Mouse (Mus musculus) midbrain, embryonic 12.5 days (tissue): ENCODE results near the gene Slit2. TPM values are rescaled to one million over a fixed set of nuclear protein-coding genes. Genes with fewer than 3 reads are reported as not detected.

Experiments used
- ATAC-seq: fragments of 200-750 bp; cut with Nextera tagmentation; 2 replicates; pipeline ENCODE4 v1.8.0; 2017; ENCODE audit warnings: low read depth, moderate TSS enrichment, moderate library complexity; ENCODE audit not compliant: low FRiP score
- H3K27ac ChIP-seq: fragments of 300-500 bp; sonication (generic); replicated peaks from 2 replicates; pipeline ENCODE4 v1.5.1; 2016; ENCODE audit warnings: mild to moderate bottlenecking
- H3K27me3 ChIP-seq: fragments of 300-500 bp; sonication (generic); 2 replicates; pipeline ENCODE4 v1.6.1; 2016; ENCODE audit warnings: mild to moderate bottlenecking
- H3K36me3 ChIP-seq: fragments of 300-500 bp; sonication (generic); 2 replicates; pipeline ENCODE4 v1.6.1; 2016
- H3K4me1 ChIP-seq: fragments of 300-500 bp; sonication (generic); 2 replicates; pipeline ENCODE4 v1.6.1; 2016
- H3K4me2 ChIP-seq: fragments of 300-500 bp; sonication (generic); replicated peaks from 2 replicates; pipeline ENCODE4 v1.6.1; 2016; ENCODE audit warnings: mild to moderate bottlenecking, moderate library complexity
- H3K4me3 ChIP-seq: fragments of 300-500 bp; sonication (generic); 2 replicates; pipeline ENCODE4 v1.5.1; 2016; ENCODE audit warnings: mild to moderate bottlenecking
- H3K9ac ChIP-seq: fragments of 300-500 bp; sonication (generic); replicated peaks from 2 replicates; pipeline ENCODE4 v1.6.1; 2016; ENCODE audit warnings: mild to moderate bottlenecking, moderate library complexity
- H3K9me3 ChIP-seq: fragments of 300-500 bp; sonication (generic); 2 replicates; pipeline ENCODE4 v1.6.1; 2016; ENCODE audit warnings: mild to moderate bottlenecking
- WGBS: fragments of 180-500 bp; shearing (Covaris S2); methylation state at CpG from one replicate; pipeline ENCODE4 v1.1.7; 2016; 5-methylcytosine and 5-hydroxymethylcytosine counted together
- polyA plus RNA-seq: library from polyadenylated mRNA; unstranded; fragments of >200 nt; fragmentation: Nextera tagmentation; extraction: Ambion mirVana; gene quantifications from 2 replicates; pipeline ENCODE4 v1.2.1, GENCODE M21; 2016

The Slit2 gene
- polyA plus RNA-seq, 1 experiment from 2014 or later = 56.9 TPM

- Histone ChIP-seq H3K27me3 (no peaks in the 10 kb centered on the region), H3K27ac (no peak overlapping the region), H3K36me3 (no peaks in the 10 kb centered on the region), H3K4me1 (peaks cover 7% of the 10 kb centered on the region; the same call in 1 of the 2 replicates), H3K4me2 (no peak overlapping the region), H3K4me3 (no peak overlapping the region), H3K9me3 (no peaks in the 10 kb centered on the region), H3K9ac (no peak overlapping the region)
- WGBS = 9% methylated on average over 2 of the region's 2 CpGs
- no peak for ATAC-seq
Measured at GRCm38 (mm10) chr5:48060715-48061114, 77.8 kb downstream of the Slit2 start.

- 20% methylated on average over 1 of the region's 1 CpGs for WGBS
- H3K36me3 ChIP-seq = no peaks in the 10 kb centered on the region
Measured at GRCm38 (mm10) chr5:48078730-48079129, 95.8 kb downstream of the Slit2 start.

GRCm38 (mm10) chr5:48081223-48081881 is 98.4 kb downstream of the Slit2 start:
- no peak overlapping the region for H3K4me3 ChIP-seq
- ATAC-seq = peak; percentile 93
- no peak overlapping the region for H3K9ac ChIP-seq
- H3K4me2 ChIP-seq = no peak overlapping the region
- no peaks in the 10 kb centered on the region for H3K9me3 ChIP-seq
- no peaks in the 10 kb centered on the region for H3K36me3 ChIP-seq
- 32% methylated on average over 8 of the region's 8 CpGs for WGBS
- H3K27ac ChIP-seq = 0 out of 2 replicates have a peak overlapping the region, but pooled peaks have one; percentile 42
- no peaks in the 10 kb centered on the region for H3K27me3 ChIP-seq
- H3K4me1 ChIP-seq = 0 out of 2 replicates have a peak, but pooled peaks cover 5% of the 10 kb centered on the region

More at GRCm38 (mm10) chr5:48078730-48079129, 95.8 kb downstream of the Slit2 start:
- Histone ChIP-seq H3K4me3 (no peak overlapping the region), H3K27me3 (no peaks in the 10 kb centered on the region), H3K4me2 (no peak overlapping the region), H3K9me3 (no peaks in the 10 kb centered on the region), H3K9ac (no peak overlapping the region), H3K4me1 (0 out of 2 replicates have a peak, but pooled peaks cover 5% of the 10 kb centered on the region), H3K27ac (no peak overlapping the region)
- ATAC-seq = no peak

GRCm38 (mm10) chr5:48113400-48113799 is 130.5 kb downstream of the Slit2 start:
- Histone ChIP-seq H3K9me3 (no peaks in the 10 kb centered on the region), H3K4me2 (no peak overlapping the region), H3K4me1 (0 out of 2 replicates have a peak, but pooled peaks cover 7% of the 10 kb centered on the region), H3K36me3 (no peaks in the 10 kb centered on the region), H3K27ac (no peak overlapping the region), H3K27me3 (no peaks in the 10 kb centered on the region), H3K4me3 (no peak overlapping the region), H3K9ac (no peak overlapping the region)
- 9% methylated on average over 1 of the region's 1 CpGs for WGBS
- ATAC-seq = no peak

- 0 out of 2 replicates have a peak, but pooled peaks cover 7% of the 10 kb centered on the region for H3K4me1 ChIP-seq
- H3K4me2 ChIP-seq = no peak overlapping the region
- WGBS = 52% methylated on average over 4 of the region's 4 CpGs
- no peaks in the 10 kb centered on the region for H3K27me3 ChIP-seq
- H3K27ac ChIP-seq = no peak overlapping the region
- H3K9ac ChIP-seq = no peak overlapping the region
- no peak for ATAC-seq
- no peaks in the 10 kb centered on the region for H3K36me3 ChIP-seq
- H3K9me3 ChIP-seq = no peaks in the 10 kb centered on the region
- H3K4me3 ChIP-seq = no peak overlapping the region
Measured at GRCm38 (mm10) chr5:48114969-48115537, 132.1 kb downstream of the Slit2 start.

GRCm38 (mm10) chr5:48122651-48123050 is 139.7 kb downstream of the Slit2 start:
- H3K9me3 ChIP-seq = no peaks in the 10 kb centered on the region
- no peak for ATAC-seq
- no peaks in the 10 kb centered on the region for H3K27me3 ChIP-seq
- H3K9ac ChIP-seq = no peak overlapping the region
- 64% methylated on average over 5 of the region's 5 CpGs for WGBS
- no peaks in the 10 kb centered on the region for H3K36me3 ChIP-seq
- H3K4me2 ChIP-seq = no peak overlapping the region
- H3K27ac ChIP-seq = no peak overlapping the region
- no peak overlapping the region for H3K4me3 ChIP-seq
- no peaks in the 10 kb centered on the region; the same call in 1 of the 2 replicates for H3K4me1 ChIP-seq

GRCm38 (mm10) chr5:48125770-48126423 is 143.0 kb downstream of the Slit2 start:
- Histone ChIP-seq H3K4me3 (no peak overlapping the region), H3K36me3 (no peaks in the 10 kb centered on the region), H3K27me3 (no peaks in the 10 kb centered on the region), H3K4me1 (no peaks in the 10 kb centered on the region; the same call in 1 of the 2 replicates), H3K9me3 (no peaks in the 10 kb centered on the region), H3K27ac (no peak overlapping the region), H3K9ac (no peak overlapping the region), H3K4me2 (no peak overlapping the region)
- 79% methylated on average over 3 of the region's 3 CpGs for WGBS
- ATAC-seq = peak; percentile 41; the same call in 1 of the 2 replicates

- H3K27me3 ChIP-seq = peaks cover 5% of the 10 kb centered on the region; the same call in 1 of the 2 replicates
- WGBS = 97% methylated on average over 4 of the region's 4 CpGs
- no peak overlapping the region for H3K4me3 ChIP-seq
- H3K27ac ChIP-seq = no peak overlapping the region
- H3K9me3 ChIP-seq = no peaks in the 10 kb centered on the region
- H3K4me2 ChIP-seq = no peak overlapping the region
- H3K36me3 ChIP-seq = no peaks in the 10 kb centered on the region
- no peak for ATAC-seq
- H3K4me1 ChIP-seq = no peaks in the 10 kb centered on the region
- no peak overlapping the region for H3K9ac ChIP-seq
Measured at GRCm38 (mm10) chr5:48129981-48130380, 147.0 kb downstream of the Slit2 start.

GRCm38 (mm10) chr5:48136571-48136970 is 153.6 kb downstream of the Slit2 start:
- 0 out of 2 replicates have a peak, but pooled peaks have one; percentile 3 for ATAC-seq
- H3K9me3 ChIP-seq = no peaks in the 10 kb centered on the region
- H3K27ac ChIP-seq = no peak overlapping the region
- 23% methylated on average over 3 of the region's 3 CpGs for WGBS
- peaks cover 26% of the 10 kb centered on the region for H3K27me3 ChIP-seq
- H3K36me3 ChIP-seq = no peaks in the 10 kb centered on the region
- H3K9ac ChIP-seq = no peak overlapping the region
- no peak overlapping the region for H3K4me2 ChIP-seq
- H3K4me1 ChIP-seq = peaks cover 18% of the 10 kb centered on the region
- H3K4me3 ChIP-seq = no peak overlapping the region

GRCm38 (mm10) chr5:48138849-48139487 is 156.0 kb downstream of the Slit2 start:
- H3K4me3 ChIP-seq = no peak overlapping the region
- WGBS = 3% methylated on average over 8 of the region's 8 CpGs
- no peak overlapping the region; the same call in 1 of the 2 replicates for H3K27ac ChIP-seq
- ATAC-seq = peak; percentile 64
- peaks cover 25% of the 10 kb centered on the region for H3K4me1 ChIP-seq
- H3K36me3 ChIP-seq = no peaks in the 10 kb centered on the region
- H3K27me3 ChIP-seq = peaks cover 36% of the 10 kb centered on the region
- H3K9ac ChIP-seq = no peak overlapping the region
- H3K9me3 ChIP-seq = no peaks in the 10 kb centered on the region
- no peak overlapping the region; the same call in 1 of the 2 replicates for H3K4me2 ChIP-seq

GRCm38 (mm10) chr5:48139488-48139862 is 156.5 kb downstream of the Slit2 start:
- H3K4me2 ChIP-seq = no peak overlapping the region
- H3K9me3 ChIP-seq = no peaks in the 10 kb centered on the region
- H3K27me3 ChIP-seq = peaks cover 36% of the 10 kb centered on the region
- H3K4me1 ChIP-seq = peaks cover 25% of the 10 kb centered on the region
- H3K4me3 ChIP-seq = no peak overlapping the region
- peak; percentile 68 for ATAC-seq
- no peak overlapping the region for H3K9ac ChIP-seq
- no peak overlapping the region; the same call in 1 of the 2 replicates for H3K27ac ChIP-seq
- WGBS = 2% methylated on average over 6 of the region's 6 CpGs
- no peaks in the 10 kb centered on the region for H3K36me3 ChIP-seq
